Mouse (Mus musculus) T-cell, adult 2 months (primary cell): ENCODE results near the gene Tmem38a.
A peak's percentile ranks its signal among the peaks of the same experiment; 100 is the strongest.

Experiments
- DNase-seq: peaks from one replicate; pipeline ENCODE4 v3.0.0; 2022; ENCODE audit warnings: low spot score

Gene Tmem38a

DNA sequence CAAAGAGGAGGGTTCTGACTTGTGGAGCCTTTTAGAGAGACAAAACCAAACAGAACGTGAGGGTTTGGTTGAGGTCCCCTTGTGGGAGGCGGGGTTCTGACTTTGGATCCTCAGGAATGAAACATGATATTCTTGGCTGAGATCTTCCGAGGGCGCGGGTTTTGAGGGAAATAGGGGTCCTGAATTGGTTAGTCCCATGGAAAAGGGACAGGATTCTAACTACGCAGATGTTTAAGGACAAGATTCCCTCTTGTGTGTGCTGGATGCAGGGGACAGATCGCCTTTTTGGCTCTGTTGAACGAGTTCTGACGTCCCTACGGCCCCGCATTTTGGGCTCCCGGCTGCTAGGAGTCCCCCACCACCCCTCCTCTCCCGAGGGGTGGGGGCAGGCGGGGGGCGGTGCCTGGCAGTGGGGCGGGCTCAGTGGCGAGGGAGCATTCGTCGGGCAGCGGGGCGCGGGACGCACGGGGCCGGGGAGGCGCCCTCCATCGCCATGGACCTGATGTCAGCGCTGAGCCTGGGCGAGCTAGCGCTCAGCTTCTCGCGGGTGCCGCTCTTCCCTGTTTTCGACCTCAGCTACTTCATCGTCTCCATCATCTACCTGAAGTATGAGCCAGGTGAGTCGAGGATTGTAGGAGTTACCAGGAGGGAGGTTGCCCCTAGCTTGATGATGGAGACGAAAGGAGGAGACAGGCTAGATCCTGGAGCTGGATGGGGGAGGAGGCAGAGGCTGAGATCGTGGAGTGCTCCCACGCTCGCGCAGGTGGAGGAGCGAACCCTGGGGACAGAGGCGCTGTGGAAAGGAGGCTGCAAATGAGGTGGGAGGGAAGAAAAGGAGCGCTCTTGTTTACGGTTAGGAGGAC, at the start of gene Tmem38a:
Gene Tmem38a, plus strand, starts transcription at position 445 of the 863 bp plus-strand sequence.
- DNase-seq: peak; percentile 66

- DNase-seq: no peak
These were observed 39.8 kb upstream of the Tmem38a start for GRCm38 (mm10) chr8:72532103-72532502.

- no peak for DNase-seq
These were observed 37.0 kb upstream of the Tmem38a start for GRCm38 (mm10) chr8:72534888-72535287.

DNA sequence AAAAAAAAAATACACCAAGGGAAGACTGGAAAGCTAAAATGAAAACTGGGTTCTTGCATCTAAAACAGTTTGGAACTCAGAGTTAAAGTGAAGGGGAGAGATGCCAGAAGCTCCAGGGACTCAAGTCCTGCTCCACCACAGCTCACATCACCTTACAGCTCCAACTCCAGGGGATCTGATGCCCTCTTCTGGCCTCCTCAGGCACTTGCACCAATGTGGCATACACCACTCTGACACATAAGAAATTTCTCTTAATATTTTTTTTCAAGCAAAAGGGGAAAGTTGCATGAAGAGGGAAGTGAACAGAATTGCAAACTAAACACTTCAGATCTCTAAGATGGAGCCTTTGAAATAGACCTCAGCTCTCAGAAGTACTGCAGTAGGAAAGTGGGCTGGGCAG, 32.6 kb upstream of the Tmem38a start:
- DNase-seq: peak; percentile 18

- DNase-seq: peak; percentile 25
These were observed 24.6 kb upstream of the Tmem38a start for GRCm38 (mm10) chr8:72547122-72547801.

GRCm38 (mm10) chr8:72547802-72548643, 23.8 kb upstream of the Tmem38a start, which contains the start of gene Med26:
Med26 (minus strand) TSS chr8:72548270.
- peak; percentile 95 for DNase-seq

- no peak for DNase-seq
These were observed 23.1 kb upstream of the Tmem38a start for GRCm38 (mm10) chr8:72548644-72549313.

DNA sequence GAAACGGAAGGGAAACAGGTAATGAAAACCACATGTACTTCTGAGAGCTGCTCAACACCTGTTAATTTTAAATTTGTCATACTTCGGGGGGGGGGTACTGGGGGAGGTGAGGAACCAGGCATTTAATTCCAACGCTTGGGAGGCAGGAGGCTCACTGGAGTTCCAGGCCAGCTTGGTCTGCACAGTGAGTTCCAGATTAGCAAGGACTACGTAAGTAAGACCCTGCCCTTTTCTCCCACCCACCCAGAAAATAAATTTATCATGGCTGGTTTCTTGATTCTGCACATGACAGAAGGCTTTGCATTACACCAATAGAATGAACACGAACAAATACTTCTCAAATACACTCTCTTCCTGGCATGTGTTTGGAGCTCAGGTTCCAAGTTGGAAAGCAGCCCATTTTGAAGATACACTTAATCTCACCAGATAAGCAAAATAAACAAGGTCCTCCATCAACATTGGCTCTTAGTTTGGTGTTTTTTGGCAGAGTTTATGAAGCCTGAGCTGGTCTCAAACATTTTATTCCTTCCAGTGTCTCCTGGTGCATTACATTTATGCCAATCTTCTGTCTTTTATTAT, 22.5 kb upstream of the Tmem38a start:
- DNase-seq: no peak

DNA sequence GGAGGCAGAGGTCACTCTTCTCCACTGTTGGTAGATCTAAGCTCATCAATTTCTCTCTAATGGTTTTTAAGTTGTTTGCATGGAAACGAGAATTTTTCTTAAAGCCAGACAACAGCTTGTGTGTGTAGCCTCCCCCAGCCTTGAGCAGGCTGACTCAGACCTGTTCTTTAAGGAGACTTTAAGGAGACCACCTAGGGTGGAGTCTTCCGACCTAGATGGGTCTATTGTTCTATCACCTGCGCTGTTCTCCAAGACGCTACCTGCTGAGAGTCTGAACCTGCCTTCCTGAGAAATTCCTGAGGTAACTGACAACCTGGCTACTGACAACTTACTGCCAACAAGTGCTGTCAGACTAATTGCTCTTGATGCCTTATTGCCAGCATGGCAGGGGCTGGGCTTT, 16.1 kb upstream of the Tmem38a start:
- DNase-seq: no peak

DNA sequence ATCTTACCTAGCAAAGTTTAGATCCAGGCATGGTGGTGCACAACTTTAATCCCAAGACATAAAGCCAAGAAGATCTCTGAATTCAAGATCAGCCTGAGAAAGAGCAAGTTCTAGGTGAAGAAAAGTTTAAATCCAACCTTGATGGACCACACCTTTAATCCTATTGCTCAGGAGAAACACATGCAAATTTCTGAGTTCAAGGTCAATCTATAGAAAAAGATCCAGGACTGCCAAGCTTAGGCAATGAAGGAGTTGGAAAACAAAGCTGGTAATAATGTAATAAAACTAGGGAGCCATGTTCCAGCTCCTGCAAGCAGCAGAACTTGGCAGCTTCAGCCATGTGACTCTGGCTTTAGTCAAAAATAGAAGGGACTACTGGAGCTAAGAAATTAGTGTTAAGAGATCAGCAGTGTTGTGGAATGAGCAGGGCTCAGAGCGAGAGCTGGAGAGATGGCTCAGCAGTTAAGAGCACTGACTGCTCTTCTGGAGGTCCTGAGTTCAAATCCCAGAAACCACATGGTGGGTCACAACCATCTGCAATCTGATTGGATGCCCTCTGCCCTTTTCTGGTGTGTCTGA, 10.7 kb upstream of the Tmem38a start:
- DNase-seq: no peak

DNA sequence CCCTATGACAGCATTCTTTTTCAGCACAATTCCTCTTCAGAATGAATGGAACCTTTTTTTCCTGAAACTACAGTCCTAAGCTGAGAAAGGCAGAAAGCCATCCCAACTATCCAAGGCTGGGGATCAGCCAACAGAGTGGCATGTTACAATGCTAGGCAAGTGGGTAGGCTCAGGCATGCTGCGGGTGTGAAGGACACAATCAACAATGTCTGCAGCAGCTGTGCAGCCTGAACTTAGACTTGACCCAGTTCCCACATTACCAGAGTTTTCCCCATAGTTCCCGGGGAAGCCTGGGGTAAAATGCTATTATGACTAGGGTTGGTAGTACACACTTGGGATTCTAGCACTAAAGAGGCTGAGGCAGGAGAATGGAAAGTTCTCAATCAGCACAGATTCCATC, 5.9 kb upstream of the Tmem38a start:
- no peak for DNase-seq

DNA sequence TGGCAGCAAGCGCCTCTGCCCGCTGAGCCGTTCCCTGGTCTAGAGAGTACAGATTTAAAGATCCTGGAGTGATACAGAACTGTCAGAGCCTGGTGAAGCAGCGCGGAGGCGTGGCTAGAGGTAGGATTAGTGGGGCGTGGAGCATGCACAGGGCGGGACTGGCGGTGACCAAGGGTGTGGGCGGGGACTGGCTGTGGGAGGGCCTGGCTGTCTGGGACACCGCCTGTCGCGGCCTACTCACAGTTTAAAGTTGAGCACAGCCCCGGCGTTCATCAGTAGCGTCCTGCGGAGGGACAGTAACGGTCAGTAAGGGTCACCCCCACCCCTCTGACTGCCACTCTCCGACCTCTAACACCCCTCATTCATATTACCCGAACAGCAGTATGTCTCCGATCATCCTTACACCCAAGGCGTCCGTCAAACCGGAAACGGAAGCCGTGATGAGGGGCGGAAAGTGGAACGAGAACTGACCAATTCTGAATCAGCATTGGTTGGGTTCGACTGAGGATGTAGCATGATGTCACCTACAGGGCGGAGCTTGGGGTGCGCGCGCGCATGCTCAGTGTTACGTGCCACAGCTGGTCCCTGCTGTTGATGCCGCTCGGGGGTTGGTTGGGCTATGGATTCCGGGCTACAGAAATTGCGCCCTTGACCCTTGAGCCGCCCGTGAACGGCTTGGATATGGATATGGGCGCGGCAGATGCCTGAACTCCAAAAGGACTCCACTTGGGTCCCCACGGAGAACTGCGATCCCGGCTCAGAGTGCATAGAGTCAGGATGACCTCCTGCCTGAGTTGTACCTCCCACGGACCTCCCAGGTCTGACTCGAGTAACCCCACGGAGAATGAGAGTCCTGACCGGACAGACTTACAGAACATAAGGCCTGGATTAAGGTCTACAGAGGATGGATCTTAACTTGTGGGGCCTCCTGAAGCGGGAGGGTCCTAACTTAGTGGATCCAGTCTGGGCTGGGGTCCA, 933 bp upstream of the Tmem38a start, which contains the start of gene Smim7:
Gene Smim7, minus strand, starts transcription at position 456 of the 978 bp plus-strand sequence.
- DNase-seq: peak; percentile 98

DNA sequence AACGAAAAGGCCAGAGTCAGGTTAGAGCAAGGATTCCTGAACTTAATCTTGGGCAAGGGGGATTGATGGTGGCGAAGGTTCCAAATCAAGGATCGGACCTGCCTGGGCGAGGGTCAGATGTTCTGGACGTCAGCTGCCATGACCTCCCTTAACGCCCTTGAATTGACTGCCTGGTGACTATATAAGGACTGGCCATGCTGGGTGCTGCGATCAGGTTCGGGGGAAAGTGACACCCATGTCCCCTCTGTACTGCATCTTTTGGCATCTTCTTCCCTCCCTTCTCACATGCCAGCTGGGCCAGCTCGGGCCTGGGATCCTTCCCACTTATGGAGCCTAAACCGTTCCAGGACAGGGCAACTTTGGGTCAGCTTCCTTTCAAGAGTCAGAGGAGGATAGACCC, 652 bp downstream of the Tmem38a start:
- DNase-seq: no peak

DNA sequence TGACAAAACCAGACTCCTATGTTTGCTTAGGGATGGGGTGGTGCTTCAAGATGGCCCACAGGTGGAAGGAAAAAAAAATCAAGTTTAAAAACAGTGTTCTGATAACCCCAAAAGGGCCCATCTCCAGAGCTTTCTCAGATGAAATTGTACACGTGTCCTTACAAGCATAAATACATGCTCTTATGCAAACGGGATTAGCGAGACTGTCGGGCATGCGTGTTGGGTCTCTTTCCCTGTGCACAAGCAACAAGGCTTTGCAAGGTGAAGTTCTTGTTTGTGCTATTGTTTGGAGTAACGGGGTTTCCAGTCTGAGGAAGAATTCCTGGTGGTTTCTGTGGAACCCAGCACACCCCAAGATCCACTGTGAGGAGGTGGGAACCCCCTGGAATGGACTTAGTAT, 1.6 kb downstream of the Tmem38a start:
- DNase-seq: no peak

DNA sequence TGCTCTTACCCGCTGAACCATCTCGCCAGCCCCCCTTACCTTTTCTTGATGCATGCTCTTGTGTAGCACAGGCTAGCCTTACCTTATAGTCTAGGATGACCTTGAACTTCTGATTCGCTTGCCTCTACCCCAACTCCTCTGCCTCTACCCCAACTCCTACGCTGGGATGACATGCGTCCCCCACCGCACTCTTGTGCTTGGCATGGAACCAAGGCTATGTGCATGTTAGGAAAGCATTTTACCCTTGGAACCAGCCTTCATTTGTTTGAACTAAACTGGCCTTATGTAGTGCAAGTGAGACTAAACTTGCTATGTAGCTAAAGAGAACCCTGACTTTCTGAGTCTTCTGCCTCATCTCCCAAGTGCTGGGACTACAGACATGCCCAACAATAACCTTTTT, 4.1 kb downstream of the Tmem38a start:
- no peak for DNase-seq

GRCm38 (mm10) chr8:72577266-72577665, 5.4 kb downstream of the Tmem38a start:
- DNase-seq: no peak

DNA sequence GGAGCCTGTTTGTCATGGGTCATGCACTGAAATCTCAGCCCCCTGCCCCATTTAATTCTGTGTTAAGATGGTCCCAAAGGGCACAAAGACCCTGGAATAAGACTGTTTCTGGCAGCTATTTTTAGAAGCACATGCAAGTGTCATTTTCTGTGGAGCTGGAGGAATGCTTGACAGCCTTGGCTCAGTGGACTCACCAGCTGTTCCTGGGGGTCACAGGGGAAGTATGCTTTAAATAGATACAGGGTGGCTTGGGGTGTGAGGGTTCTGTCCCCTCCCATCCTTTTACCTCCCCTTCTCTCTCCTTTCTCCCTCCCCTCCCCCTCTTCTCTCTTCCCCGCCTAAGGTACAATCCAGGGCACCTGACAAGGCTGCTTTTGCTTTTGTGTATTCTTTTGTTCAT, 6.1 kb downstream of the Tmem38a start:
- DNase-seq: no peak

GRCm38 (mm10) chr8:72579374-72579773, 7.5 kb downstream of the Tmem38a start:
- no peak for DNase-seq

- DNase-seq: no peak
These were observed 11.4 kb downstream of the Tmem38a start for GRCm38 (mm10) chr8:72583056-72583771.
